Mouse (Mus musculus): ENCODE data around the gene Zswim3.
A peak's percentile ranks its signal among the peaks of the same experiment; 100 is the strongest.
"Not testable (repeated sequence)": the region's sequence is repeated elsewhere in the genome, so short reads cannot be mapped to it uniquely, and the experiment has no call there.

Zswim3 gene

DNA sequence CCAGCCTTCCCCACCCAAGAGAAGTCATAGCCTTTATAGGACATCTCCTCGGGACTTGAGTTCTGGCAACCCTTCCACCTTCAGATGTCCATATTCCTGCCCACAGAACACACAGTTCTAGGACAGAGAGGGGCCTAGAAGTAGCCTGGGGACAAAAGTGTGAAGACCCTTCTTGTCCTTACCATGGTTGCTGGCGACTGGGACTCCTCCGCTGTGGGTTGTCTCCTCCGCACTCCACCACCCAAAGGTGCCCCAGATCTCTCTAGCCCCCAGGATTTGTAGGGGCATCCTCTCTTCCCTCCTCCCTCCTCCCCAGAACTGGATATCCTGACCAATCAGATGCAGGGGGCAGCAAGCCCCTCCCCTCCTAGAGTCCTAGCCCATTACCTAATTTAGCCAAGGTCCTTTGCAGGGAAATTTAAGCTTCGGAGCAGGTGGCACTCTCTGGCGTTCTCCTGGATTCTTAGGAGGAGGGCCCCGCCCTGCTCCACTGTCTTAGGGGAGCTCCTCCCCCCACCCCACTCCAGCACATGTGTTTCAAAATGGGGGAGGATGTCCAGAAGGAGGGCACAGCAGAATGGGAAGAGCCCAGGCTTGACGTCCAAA lies 25.3 kb upstream of the Zswim3 start, which contains the start of gene Tnnc2:
Tnnc2 (minus strand) TSS at position 487 of the 606 bp plus-strand sequence.
- DNase-seq (ENCODE audit: low read depth in 1 of 2, low spot score in 2 of 2): no peak

DNA sequence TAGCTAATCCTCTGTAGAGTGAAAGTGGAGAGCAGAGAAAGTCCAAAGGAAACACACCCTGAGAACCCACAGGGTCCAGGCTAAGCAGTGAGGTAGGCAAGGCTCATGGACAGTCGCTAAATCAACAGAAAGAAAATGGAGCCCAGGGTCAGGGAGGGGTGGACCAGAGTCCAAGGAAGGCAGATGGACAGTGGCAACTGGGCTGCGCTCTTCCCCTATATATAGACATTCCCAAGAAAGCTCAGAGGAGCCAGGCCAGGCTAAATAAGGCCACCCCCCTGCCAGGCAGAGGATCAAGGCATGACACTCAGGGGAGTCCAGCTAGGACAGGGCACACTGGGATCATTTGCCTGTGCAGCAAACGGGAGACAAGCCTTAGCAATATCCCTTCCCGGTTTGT lies 23.0 kb upstream of the Zswim3 start:
- no peak for DNase-seq (ENCODE audit: low read depth in 1 of 2, low spot score in 2 of 2)

DNA sequence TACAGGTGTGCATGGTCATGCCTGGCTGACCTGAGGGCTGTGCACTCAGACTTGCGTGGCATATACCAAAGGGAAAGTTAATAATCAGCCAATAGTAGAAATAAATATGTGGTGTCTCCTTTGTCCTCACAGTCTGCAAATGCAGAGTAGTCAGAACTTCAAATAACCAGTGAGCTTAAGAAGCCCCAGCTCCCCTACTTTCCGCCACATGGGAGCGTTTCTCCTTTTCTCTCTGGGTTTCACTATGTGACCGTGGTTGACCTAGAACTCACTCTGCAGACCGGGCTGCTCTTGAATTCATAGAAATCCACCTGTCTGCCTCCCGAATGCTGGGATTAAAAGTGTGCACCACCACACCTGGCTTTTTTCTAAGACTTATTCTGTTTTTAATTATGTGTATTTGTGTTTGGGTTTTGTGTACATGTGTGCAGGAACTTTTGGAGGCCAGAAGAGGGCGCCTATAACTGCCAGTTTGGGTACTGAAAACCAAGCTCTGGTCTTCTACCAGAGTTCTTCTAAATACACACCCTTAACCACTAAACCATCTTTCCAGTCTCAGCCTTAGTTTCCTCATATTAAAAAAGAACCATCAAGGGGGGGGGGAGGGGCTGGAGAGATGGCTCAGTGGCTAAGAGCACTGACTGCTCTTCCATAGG lies 20.8 kb upstream of the Zswim3 start:
- no peak for DNase-seq (ENCODE audit: low read depth in 1 of 2, low spot score in 2 of 2)

DNA sequence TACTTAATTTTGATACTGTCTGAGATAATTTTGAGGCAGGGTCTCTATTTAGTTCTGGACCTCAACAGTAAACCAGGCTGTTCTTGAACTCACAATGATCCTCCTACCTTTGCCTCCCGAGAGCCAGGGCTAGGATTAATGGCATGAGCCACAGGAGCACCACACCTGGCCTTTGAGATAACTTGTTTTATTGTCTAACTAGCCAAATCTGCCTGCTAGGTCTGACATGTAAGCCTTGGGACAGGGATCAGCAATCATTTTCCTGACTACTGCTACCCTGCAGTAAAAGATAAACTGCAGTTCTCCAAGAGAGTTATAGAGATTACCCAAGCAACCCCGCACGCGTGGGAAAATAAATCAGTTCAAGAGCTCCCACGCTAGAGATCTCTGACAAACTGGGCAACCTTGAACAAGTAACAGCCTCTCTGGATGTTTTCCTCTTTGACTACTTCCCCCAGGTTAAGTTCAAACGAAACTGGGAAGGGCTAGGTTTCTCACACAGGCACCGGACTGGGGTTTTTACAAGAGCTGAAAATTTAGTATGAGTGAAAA lies 20.0 kb upstream of the Zswim3 start:
- DNase-seq (ENCODE audit: low read depth in 1 of 2, low spot score in 2 of 2): no peak

DNA sequence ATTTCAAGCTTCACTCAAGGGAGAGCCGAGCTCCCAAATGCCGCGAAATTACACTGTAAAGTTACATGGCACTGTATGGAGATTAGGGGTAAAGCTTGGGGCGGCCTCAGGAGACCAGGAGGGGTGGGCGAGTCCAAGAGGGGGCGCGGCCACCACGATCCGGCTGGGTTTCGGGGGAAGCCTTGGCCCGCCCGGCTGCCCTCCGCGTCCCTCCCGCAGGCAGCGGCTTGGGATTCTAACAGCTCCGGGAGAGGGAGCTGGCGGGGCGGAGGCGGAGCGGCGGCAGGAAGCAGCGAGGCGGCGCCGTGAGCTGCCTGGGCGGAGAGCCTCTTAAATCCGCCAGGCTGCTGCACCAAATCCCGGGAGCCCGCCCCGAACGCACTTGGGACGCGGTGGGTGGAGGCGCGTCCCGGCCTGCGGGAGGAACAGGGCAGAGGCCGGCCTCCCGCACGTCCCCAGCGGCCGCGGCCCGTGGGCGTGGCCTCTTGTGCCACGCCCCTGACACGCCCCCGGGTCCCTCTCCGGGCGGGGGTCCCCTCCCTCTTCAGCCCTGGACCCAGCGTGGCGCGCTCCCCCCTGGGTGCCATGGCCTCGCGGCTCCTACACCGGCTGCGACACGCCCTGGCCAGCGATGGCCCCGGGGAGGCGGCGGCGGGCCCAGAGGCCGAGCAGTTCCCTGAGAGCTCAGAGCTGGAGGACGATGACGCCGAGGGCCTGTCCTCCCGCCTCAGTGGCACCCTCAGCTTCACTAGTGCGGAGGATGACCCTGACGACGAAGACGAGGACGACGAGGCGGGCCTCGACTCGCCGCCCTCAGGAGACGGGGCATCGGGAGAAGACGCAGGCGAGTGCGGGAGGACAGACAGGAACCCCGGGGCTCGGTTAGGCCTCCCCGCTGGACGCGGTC lies 19.2 kb upstream of the Zswim3 start, which contains the start of gene Snx21:
Snx21 (plus strand) TSS at position 343 of the 907 bp plus-strand sequence.
- peak in 1 of 2 experiments; percentile 47 for DNase-seq (ENCODE audit: low read depth in 1 of 2, low spot score in 2 of 2)

DNA sequence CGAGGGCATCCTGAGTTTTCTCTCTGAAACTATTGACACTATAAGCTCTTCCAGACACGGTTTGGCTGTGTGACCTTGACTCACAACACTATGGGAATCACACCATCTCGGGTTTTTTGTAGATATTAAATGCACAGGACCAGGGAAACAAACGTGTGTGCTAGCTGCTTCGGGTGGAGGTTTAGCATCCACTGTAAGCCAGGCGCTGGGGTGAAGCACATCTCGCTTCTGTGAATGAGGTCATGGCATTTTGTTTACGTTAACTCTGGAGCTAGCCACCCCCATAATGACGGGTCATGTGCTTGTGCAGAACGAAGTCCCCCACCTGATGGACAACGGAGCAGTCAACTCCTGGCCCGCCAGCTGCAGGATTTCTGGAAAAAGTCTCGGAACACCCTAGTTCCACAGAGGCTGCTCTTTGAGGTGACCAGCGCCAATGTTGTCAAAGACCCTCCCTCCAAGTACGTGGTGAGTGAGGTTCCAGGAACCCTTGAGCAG lies 18.5 kb upstream of the Zswim3 start:
- DNase-seq (ENCODE audit: low read depth in 1 of 2, low spot score in 2 of 2): no peak

DNA sequence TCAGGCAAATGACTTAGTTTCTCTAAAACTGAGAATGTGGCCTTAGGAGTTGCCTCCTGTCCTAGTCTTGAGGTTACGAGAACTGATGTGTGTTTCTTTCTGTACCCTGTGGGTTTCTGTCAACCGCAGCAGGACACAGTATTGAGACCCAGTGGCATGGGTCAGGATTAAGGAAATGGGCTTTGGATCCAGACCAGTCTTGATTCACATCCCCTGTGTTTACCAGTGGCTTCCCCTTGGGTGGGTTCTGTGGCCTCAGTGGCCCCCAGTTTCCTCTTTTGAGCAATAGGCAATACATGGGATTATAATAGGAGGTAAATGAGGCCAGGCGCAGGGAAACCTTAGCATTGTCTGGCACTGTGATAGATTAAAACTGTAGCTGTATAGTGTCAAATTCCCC lies 17.9 kb upstream of the Zswim3 start:
- DNase-seq (ENCODE audit: low read depth in 1 of 2, low spot score in 2 of 2): no peak

DNA sequence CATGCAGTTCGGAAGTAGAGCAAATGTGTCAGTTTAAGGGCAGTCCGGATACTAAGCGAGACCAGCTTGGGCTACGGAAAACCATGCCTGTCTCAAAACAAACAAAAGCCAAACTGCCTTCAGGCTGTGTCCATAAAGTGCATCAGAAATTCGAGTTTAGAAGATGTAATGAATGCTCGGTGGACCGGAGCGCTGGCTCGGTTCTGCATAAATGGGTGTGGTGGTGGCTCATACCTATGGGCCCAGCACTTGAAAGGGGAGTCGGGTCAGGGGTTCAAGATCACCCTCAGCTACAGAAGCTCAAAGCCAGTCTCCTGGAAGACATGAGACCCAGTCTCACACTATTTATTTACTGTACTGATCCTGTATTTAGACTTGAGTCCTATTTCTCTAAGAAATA lies 17.1 kb upstream of the Zswim3 start:
- DNase-seq (ENCODE audit: low read depth in 1 of 2, low spot score in 2 of 2): no peak

DNA sequence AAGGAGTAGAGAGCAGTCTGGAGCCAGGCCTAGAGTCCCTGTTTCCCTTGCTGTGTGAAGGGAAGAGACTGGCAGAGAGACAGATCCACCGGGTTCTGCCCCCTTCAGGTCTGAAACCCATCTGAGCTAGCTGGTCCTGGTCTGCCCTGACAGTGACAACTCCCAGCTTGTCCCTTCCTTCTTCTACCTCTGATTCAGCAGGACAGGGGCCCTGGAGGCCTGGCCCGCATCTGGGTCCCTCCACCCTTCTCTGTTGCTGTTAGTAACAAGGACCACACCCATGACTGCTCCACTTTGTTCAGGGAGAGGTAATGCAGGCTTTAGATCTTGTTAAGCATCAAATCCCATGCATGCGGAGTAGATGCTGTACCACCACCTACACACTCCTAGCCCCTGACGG lies 16.5 kb upstream of the Zswim3 start:
- DNase-seq (ENCODE audit: low read depth in 1 of 2, low spot score in 2 of 2): no peak

DNA sequence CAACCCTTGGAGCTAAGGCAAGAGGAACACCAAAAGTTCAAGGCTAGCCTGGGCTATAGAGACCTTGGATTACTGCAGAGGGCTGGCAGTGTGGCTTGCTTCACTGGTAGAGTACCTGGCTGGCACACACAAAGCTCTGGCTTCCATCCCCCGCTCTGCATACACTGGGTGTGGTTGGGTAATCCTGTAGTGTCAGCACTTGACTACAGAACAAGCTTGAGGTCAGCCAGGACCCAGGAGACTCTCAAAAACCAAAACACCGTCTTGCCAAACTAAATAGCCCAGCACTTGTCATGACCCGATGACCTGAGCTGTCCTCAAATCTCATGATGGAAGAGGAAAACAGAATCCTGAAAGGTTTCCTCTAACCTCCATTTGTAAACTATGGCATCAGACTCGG lies 14.4 kb upstream of the Zswim3 start:
- DNase-seq (ENCODE audit: low read depth in 1 of 2, low spot score in 2 of 2): no peak

DNA sequence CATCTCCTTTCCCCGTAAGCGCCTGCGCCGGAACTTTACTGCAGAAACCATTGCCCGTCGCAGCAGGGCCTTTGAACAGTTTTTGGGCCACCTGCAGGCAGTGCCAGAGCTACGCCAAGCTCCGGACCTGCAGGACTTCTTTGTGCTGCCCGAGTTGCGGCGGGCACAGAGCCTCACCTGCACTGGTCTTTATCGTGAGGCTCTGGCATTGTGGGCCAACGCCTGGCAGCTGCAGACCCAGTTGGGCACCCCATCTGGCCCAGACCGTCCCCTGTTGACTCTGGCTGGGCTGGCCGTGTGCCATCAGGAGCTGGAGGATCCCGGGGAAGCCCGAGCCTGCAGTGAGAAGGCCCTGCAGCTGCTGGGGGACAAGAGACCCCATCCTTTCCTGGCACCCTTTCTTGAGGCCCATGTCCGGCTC lies 13.0 kb upstream of the Zswim3 start:
- DNase-seq (ENCODE audit: low read depth in 1 of 2, low spot score in 2 of 2): no peak

DNA sequence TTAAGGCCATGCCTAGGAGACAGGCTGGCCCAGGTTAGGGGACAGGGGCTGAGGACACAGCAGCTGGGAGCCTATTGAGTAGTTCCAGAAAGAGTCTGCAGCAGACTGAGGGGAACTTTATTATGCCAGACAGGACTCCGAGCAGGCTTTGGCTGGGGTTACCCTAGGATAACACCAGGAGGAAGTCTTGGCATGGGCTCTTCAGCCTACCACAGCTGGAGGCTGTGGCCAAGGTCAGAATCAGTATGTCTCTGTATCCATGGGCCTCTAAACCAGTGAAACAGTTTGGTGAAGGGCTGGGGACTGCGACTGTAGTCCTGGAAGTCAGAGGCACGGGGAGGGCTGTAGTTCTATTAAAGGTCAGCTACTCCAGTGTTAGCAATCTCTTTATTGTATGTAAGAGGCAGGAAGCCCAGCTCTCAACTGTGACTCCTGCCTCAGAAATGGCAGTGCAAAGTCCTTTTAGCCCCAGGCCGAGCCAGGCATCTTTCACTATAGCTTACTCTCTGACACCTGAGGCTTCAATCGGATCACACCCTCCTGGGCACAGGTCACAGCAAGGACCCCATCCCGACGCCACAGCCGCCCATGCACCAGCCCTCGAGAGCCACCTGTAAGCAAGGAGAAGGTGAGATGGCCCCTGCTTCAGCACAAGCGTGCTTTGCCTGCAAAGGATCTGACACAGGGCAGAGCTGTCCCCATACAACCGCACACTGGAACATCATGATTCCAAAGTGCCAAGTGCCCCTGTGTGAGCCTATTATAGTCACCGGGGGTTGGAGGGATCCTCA lies 12.3 kb upstream of the Zswim3 start:
- no peak for DNase-seq (ENCODE audit: low read depth in 1 of 2, low spot score in 2 of 2)

DNA sequence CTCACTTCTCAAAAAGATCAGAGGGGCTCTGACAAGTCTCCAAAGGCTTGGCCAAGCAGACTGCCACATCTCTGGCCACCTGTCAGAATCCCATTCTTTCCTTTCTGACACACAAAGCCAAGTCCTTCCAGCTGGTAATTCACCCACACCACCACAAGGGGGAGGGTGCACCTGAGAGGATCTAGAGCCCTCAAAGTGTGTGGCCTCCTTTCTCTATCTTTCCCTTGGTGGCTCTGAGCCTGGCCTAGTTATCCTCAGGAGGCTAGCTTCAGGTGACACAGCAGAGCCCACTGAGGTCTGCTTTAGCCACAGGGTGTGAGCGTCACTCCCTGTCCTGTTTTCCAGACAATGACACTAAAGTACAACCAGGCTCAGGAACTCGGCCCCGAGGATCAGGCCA lies 11.7 kb upstream of the Zswim3 start:
- no peak for DNase-seq (ENCODE audit: low read depth in 1 of 2, low spot score in 2 of 2)

DNA sequence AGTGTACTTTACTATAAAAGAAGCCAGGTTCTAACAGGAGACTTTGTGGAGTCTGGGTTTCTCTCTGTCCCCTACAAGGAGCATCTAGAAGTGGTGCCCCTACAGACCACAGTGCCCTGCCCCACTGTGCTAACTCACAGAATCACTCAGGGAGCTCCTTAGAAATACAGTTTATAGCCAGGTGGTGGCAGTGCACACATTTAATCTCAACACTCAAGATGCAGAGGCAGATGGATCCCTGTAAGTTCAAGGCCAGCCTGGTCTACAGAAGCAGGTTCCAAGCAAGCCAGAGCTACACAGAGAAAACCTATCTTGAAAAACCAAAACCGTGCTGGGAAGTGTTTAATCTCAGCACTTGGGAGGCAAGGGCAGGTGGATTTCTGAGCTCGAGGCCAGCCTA lies 11.1 kb upstream of the Zswim3 start:
- DNase-seq (ENCODE audit: low read depth in 1 of 2, low spot score in 2 of 2): no peak

DNA sequence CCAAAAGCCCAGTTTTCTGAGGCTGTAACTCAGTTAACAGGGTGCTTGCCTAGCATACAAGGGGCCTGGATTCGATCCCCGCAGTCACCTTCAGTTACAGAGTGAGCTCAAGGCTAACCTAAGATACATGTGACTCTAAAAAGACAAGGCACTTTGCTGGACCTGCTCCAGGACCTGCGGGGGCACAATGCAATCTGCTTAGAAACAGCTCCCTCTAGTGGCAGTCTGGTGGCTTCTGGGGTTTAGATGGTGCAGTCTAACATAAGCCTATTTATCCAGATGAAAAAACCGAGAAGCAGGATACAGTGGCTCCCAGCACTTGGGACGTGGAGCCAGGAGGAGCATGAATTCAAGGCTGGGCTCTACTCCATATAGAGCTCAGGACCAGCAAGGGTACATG lies 10.6 kb upstream of the Zswim3 start:
- DNase-seq (ENCODE audit: low read depth in 1 of 2, low spot score in 2 of 2): peak in 1 of 2 experiments; percentile 49

DNA sequence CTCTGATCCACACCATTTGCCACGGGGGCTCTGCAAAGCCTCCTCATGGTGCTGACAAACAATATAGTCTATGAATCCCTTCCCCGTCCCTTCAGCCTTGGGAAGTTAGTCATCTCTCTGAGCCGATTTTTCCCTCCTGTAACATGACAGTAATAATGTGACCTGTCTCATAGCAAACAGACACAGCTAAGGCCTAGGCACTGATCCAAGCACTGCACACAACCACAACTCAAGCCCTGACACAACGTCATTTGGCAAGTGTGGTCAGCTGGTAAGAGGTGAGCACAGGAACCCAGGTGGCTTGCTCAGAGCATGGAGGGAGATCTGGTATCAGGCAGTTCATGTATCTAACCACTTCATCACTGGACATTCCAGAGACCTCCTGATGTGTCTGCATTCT lies 9.0 kb upstream of the Zswim3 start:
- DNase-seq (ENCODE audit: low read depth in 1 of 2, low spot score in 2 of 2): no peak

DNA sequence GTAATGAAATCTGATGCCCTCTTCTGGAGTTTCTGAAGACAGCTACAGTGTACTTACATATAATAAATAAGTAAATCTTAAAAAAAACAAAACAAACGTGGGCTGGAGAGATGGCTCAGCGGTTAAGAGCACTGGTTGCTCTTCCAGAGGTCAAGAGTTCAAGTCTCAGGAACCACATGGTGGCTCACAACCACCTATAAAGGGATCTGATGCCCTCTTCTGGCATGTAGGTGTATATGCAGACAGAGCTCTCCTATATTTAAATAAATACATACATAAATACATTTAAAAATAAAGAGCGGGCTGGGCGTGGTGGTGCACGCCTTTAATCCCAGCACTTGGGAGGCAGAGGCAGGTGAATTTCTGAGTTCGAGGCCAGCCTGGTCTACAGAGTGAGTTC lies 6.3 kb upstream of the Zswim3 start:
- not testable (repeated sequence) for DNase-seq (ENCODE audit: low read depth in 1 of 2, low spot score in 2 of 2)

DNA sequence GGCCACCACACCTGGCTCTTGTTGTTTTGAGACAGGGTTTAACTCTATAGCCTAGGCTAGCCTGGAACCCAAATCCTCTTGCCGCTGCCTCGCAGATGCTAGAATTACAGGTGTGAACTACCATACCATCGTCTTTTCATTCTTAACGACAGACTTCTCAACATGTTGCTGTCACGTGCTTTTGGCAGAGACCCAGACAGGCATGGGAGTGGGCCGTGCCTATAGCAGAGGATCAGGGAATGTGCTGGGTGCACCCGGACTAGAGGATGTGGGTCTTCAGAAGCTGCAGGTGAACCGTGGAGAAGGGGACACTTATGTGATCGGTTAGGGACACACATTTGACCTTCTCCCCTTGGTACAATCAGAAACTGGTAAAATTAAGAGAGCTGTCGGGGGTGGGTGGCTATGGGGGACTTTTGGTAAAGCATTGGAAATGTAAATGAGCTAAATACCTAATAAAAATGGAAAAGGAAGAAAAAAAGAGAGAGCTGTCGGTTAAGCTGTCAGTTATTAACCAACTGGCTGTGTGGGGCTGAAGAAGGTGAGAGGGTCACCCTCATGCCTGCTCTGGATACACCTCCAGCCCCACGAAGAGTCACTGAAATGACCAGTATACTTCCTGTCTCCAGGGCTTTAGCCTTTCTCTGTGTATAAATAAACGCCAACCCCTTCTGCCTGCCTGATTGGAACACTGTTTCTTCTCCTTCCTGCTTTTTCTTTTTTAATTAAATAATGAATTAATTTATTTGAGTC lies 4.5 kb upstream of the Zswim3 start:
- no peak for DNase-seq (ENCODE audit: low read depth in 1 of 2, low spot score in 2 of 2)

DNA sequence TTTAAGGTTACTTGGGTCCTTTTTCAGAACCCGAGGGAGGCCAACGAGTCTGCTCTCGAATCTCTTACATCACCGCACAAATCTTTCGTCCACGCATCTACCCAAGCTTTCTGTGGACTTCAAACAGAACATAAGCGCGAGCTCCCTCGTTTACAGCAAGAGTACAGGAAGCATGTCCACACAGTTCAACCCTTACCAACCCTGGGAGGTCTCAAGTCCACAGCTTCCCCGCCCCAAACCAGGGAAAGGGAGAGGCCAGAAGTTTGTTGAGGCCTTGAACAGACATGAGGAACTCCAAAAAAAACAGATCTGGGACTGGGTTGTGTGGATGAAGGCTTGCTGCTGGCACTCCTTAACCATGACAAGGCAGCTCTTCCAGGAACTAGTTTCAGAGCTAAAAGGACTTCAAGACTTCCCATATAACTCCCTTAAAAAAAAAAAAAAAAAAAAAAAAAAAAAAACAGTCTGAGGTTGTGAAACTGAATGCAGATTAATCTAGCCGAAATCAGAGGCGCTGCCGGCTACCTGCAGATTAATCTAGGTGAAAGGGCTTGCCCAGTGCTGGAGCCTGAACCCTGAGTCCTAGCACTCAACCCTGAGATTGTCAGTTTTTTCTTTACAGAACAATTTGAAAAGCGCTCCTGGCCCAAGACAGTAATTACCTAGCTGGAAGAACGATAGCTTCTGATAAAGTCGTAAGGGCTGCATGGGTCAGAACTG lies 1.5 kb upstream of the Zswim3 start:
- no peak for DNase-seq (ENCODE audit: low read depth in 1 of 2, low spot score in 2 of 2)

Measured in monocyte, adult 2 months (primary cell).